Mouse (Mus musculus) liver, postnatal 0 days (tissue): ENCODE data around the gene Duox2.

Experiments
- CTCF ChIP-seq: sonication (generic); IDR thresholded peaks from 2 replicates; pipeline ENCODE4 v1.5.1; 2016; ENCODE audit warnings: antibody characterized with exemption, low read depth
- EP300 ChIP-seq: IDR thresholded peaks from 2 replicates; pipeline ENCODE4 v1.6.1; 2016; ENCODE audit warnings: antibody characterized with exemption, low read depth, mild to moderate bottlenecking

- TF ChIP-seq CTCF (no peak), EP300 (no peak)
These were observed 37.5 kb downstream of the Duox2 start for GRCm38 (mm10) chr2:122260729-122261128.
